Mouse (Mus musculus) CH12.LX (cell line): ENCODE measurements around the gene Impg1.

Source experiments
- CHD1 ChIP-seq: IDR thresholded peaks from 2 replicates; pipeline ENCODE4 v1.6.1; 2012; ENCODE audit warnings: low read depth, low read length, improper control_type of control experiment, inconsistent platforms
- CTCF ChIP-seq, 2 experiments: IDR thresholded peaks in 1 of 2; conservative IDR thresholded peaks in 1 of 2; 2 replicates each; pipeline ENCODE4 v1.5.1; 2011 to 2012; ENCODE audit warnings: low read depth in 2 of 2, low read length in 2 of 2, improper control_type of control experiment in 1 of 2, inconsistent platforms in 1 of 2, mild to moderate bottlenecking in 1 of 2, moderate library complexity in 1 of 2
- EP300 ChIP-seq: IDR thresholded peaks from 2 replicates; pipeline ENCODE4 v1.6.1; 2011; ENCODE audit warnings: low read length, improper control_type of control experiment
- HCFC1 ChIP-seq: IDR thresholded peaks from 2 replicates; pipeline ENCODE4 v1.6.1; 2012; ENCODE audit warnings: low read depth, mild to moderate bottlenecking, inconsistent platforms, low read length, improper control_type of control experiment
- JUN ChIP-seq: IDR thresholded peaks from 2 replicates; pipeline ENCODE4 v1.6.1; 2011; ENCODE audit warnings: low read depth, mild to moderate bottlenecking, low read length, improper control_type of control experiment, moderate library complexity; ENCODE audit not compliant: insufficient read depth
- MAX ChIP-seq: IDR thresholded peaks from 2 replicates; pipeline ENCODE4 v1.6.1; 2011; ENCODE audit warnings: low read length, improper control_type of control experiment
- NELFE ChIP-seq: IDR thresholded peaks from 2 replicates; pipeline ENCODE4 v1.6.1; 2011; ENCODE audit warnings: low read depth, low read length, improper control_type of control experiment
- POLR2A ChIP-seq: IDR thresholded peaks from 2 replicates; pipeline ENCODE4 v1.6.1; 2011; ENCODE audit warnings: low read depth, mild to moderate bottlenecking, improper control_type of control experiment, low read length
- ZNF384 ChIP-seq: IDR thresholded peaks from 2 replicates; pipeline ENCODE4 v1.6.1; 2012; ENCODE audit warnings: low read depth, low read length, improper control_type of control experiment, inconsistent platforms

GRCm38 (mm10) chr9:80286845-80287244 is 178.4 kb downstream of the Impg1 start:
- TF ChIP-seq HCFC1 (no peak), EP300 (no peak), CTCF (conservative IDR thresholded peaks at IDR 0.05 in 1 of 2, IDR thresholded peaks at IDR 0.05 in 1 of 2; ENCODE audit: low read depth in 2 of 2, low read length in 2 of 2) (no peak), POLR2A (no peak), NELFE (no peak), JUN (no peak), ZNF384 (no peak), CHD1 (no peak), MAX (no peak)
